Mouse (Mus musculus) forebrain, postnatal 0 days (tissue): Measurements from ENCODE around the gene Krtap4-16. TPM values are rescaled to one million over a fixed set of nuclear protein-coding genes. Genes with fewer than 3 reads are reported as not detected.
"Not testable (repeated sequence)": the region's sequence is repeated elsewhere in the genome, so short reads cannot be mapped to it uniquely, and the experiment has no call there.

Experiments
- ATAC-seq: fragments of 200-750 bp; cut with Nextera tagmentation; 2 replicates; pipeline ENCODE4 v1.8.0; 2017; ENCODE audit warnings: mild to moderate bottlenecking, moderate library complexity
- DNase-seq: peaks from one replicate; pipeline ENCODE4 v3.0.0-alpha.2; 2015
- H3K27ac ChIP-seq: fragments of 300-500 bp; sonication (generic); 2 replicates; pipeline ENCODE4 v1.5.1; 2014; ENCODE audit warnings: low read depth, mild to moderate bottlenecking, antibody characterized with exemption, low read length, moderate library complexity, mixed read lengths
- H3K27me3 ChIP-seq: fragments of 300-500 bp; sonication (generic); 2 replicates; pipeline ENCODE4 v1.6.1; 2014; ENCODE audit warnings: mild to moderate bottlenecking, low read length, mixed read lengths; ENCODE audit not compliant: insufficient read depth
- H3K36me3 ChIP-seq: fragments of 300-500 bp; sonication (generic); 2 replicates; pipeline ENCODE4 v1.6.1; 2014; ENCODE audit warnings: mild to moderate bottlenecking, moderate library complexity; ENCODE audit not compliant: insufficient read depth
- H3K4me1 ChIP-seq: fragments of 300-500 bp; sonication (generic); 2 replicates; pipeline ENCODE4 v1.6.1; 2014; ENCODE audit warnings: antibody characterized with exemption; ENCODE audit not compliant: insufficient read depth
- H3K4me2 ChIP-seq: fragments of 300-500 bp; sonication (generic); 2 replicates; pipeline ENCODE4 v1.6.1; 2014; ENCODE audit warnings: low read depth, mild to moderate bottlenecking, moderate library complexity
- H3K4me3 ChIP-seq: fragments of 300-500 bp; sonication (generic); 2 replicates; pipeline ENCODE4 v1.5.1; 2014; ENCODE audit warnings: low read depth, low read length, mixed read lengths
- H3K9ac ChIP-seq: fragments of 300-500 bp; sonication (generic); 2 replicates; pipeline ENCODE4 v1.6.1; 2014; ENCODE audit warnings: mild to moderate bottlenecking
- H3K9me3 ChIP-seq: fragments of 300-500 bp; sonication (generic); 2 replicates; pipeline ENCODE4 v1.6.1; 2016; ENCODE audit warnings: low read length
- CTCF ChIP-seq: sonication (generic); IDR thresholded peaks from 2 replicates; pipeline ENCODE4 v1.5.1; 2016; ENCODE audit warnings: antibody characterized with exemption, control low read depth, low read depth
- WGBS: fragments of 180-500 bp; shearing (Covaris S2); extraction: QIAGEN DNeasy Blood & Tissue Kit; methylation state at CpG from one replicate; pipeline ENCODE4 v1.1.7; 2014; 5-methylcytosine and 5-hydroxymethylcytosine counted together
- polyA plus RNA-seq: library from polyadenylated mRNA; unstranded; fragments of >200 nt; fragmentation: Nextera tagmentation; extraction: Ambion mirVana; gene quantifications from 2 replicates; pipeline ENCODE4 v1.2.1, GENCODE M21; 2015
- total RNA-seq: library from RNA; depleted of rRNA; stranded (reverse); fragments of >200 nt; gene quantifications from 2 replicates; pipeline ENCODE4 v1.2.3, GENCODE M21; 2014; rRNA removed

The Krtap4-16 gene
- total and polyA plus RNA-seq, 2 experiments from 2014 or later = not detected

DNA sequence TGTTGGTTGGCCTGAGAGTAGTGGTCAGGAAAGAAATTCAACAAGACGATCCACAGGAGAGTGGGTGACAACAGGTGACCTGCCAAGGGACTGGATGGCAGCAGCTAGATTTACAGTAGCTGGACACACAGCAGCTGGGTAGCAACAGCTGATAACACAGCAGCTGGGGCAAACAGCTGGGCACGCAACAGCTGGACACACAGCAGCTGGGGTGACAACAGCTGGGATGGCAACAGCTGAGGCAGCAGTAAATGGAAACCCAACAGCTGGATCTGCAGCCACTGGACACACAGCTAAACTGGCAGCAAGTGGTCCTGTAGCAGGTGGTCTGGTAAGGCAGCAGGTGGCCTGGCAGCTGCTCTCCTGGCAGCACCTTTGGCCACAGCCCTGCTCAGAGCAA lies 4.7 kb downstream of the Krtap4-16 start:
- H3K9ac ChIP-seq = no peak overlapping the region
- no peaks in the 10 kb centered on the region for H3K27me3 ChIP-seq
- no peaks in the 10 kb centered on the region for H3K4me1 ChIP-seq
- TF ChIP-seq CTCF = no peak
- WGBS = 98% methylated on average over 2 of the region's 2 CpGs
- H3K4me3 ChIP-seq = no peak overlapping the region
- H3K27ac ChIP-seq = no peak overlapping the region
- no peaks in the 10 kb centered on the region for H3K9me3 ChIP-seq
- ATAC-seq = no peak
- no peak for DNase-seq
- H3K4me2 ChIP-seq = no peak overlapping the region
- no peaks in the 10 kb centered on the region for H3K36me3 ChIP-seq

GRCm38 (mm10) chr11:99842185-99842584 lies 9.2 kb downstream of the Krtap4-16 start:
- Histone ChIP-seq H3K4me1 (no peaks in the 10 kb centered on the region), H3K4me3 (no peak overlapping the region), H3K9me3 (no peaks in the 10 kb centered on the region), H3K4me2 (no peak overlapping the region), H3K27ac (no peak overlapping the region), H3K9ac (no peak overlapping the region), H3K36me3 (no peaks in the 10 kb centered on the region), H3K27me3 (no peaks in the 10 kb centered on the region)
- TF ChIP-seq CTCF = no peak
- no peak for DNase-seq
- ATAC-seq = no peak
- WGBS = 25% methylated on average over 1 of the region's 1 CpGs

DNA sequence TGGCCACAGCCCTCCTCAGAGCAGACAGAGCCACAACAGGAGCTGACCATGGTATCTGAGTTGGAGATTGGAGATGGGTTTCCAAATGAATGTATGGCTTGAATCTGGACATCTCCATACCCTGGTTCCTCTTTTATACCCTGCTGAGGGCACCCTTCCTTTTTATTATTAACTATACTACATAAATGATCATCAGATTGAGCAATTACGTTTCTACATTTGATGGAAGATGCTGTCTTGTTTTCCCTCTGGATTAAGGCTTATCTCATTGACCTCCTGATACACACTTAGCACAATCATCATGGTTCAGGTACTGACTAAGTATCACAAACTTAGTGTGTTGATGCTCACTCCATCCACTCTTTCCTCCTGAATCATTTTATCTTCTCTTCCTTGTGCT lies 13.4 kb downstream of the Krtap4-16 start, which contains the start of gene 2300003K06Rik:
Gene 2300003K06Rik, minus strand, starts transcription at position 101 of the 400 bp plus-strand sequence.
- no peak within 1 kb of the TSS for H3K4me2 ChIP-seq
- H3K36me3 ChIP-seq = no peaks in the 10 kb centered on the region
- DNase-seq (no peak), ATAC-seq (no peak)
- no peak within 1 kb of the TSS for H3K4me3 ChIP-seq
- WGBS = 78% methylated on average over 1 of the region's 1 CpGs
- H3K9me3 ChIP-seq = no peaks in the 10 kb centered on the region
- H3K4me1 ChIP-seq = no peaks in the 10 kb centered on the region
- H3K27me3 ChIP-seq = no peaks in the 10 kb centered on the region
- TF ChIP-seq CTCF = no peak
- H3K9ac ChIP-seq = no peak within 1 kb of the TSS
- H3K27ac ChIP-seq = no peak within 1 kb of the TSS

- not testable (repeated sequence) for H3K27me3 ChIP-seq, H3K9me3 ChIP-seq, H3K4me1 ChIP-seq, H3K9ac ChIP-seq, ATAC-seq, H3K4me3 ChIP-seq, H3K27ac ChIP-seq, H3K36me3 ChIP-seq, DNase-seq, H3K4me2 ChIP-seq
- WGBS = 83% methylated on average over 2 of the region's 2 CpGs
Observed at GRCm38 (mm10) chr11:99815566-99815965, 35.8 kb downstream of the Krtap4-16 start, which contains the start of gene Gm11564. Gene Gm11564 (minus strand): TSS chr11:99815666.

- not testable (repeated sequence) for H3K4me1 ChIP-seq, H3K27ac ChIP-seq, H3K4me2 ChIP-seq, H3K4me3 ChIP-seq, DNase-seq, H3K9me3 ChIP-seq, H3K9ac ChIP-seq, H3K36me3 ChIP-seq, ATAC-seq, H3K27me3 ChIP-seq
Observed at GRCm38 (mm10) chr11:99809792-99810191, 41.6 kb downstream of the Krtap4-16 start, which contains the start of gene Krtap4-13. Gene Krtap4-13 (minus strand): TSS chr11:99809892.

- H3K27ac ChIP-seq, H3K9ac ChIP-seq, H3K9me3 ChIP-seq, DNase-seq, H3K36me3 ChIP-seq, H3K4me3 ChIP-seq, H3K4me1 ChIP-seq, H3K4me2 ChIP-seq, H3K27me3 ChIP-seq, ATAC-seq: not testable (repeated sequence)
- no CpG with 5 or more reads among the region's 1 CpGs for WGBS
Observed at GRCm38 (mm10) chr11:99804346-99804745, 47.1 kb downstream of the Krtap4-16 start, which contains the start of gene Gm11554. Gene Gm11554 (minus strand): TSS chr11:99804446.

Other genes with a start within 250 kb of the Krtap4-16 start
Only the 30 nearest of the 38 such genes appear.
- not detected in 2 replicates for gene Krtap4-7, start 207.5 kb downstream of the Krtap4-16 start, total RNA-seq
- not detected in 2 replicates for gene Krtap4-7, start 207.5 kb downstream of the Krtap4-16 start, polyA plus RNA-seq
- gene Gm11555, start 201.4 kb downstream of the Krtap4-16 start, total RNA-seq = not detected in 2 replicates
- not detected in 2 replicates for gene Gm11555, start 201.4 kb downstream of the Krtap4-16 start, polyA plus RNA-seq
- gene Gm11563, start 192.6 kb downstream of the Krtap4-16 start, total RNA-seq = not detected in 2 replicates
- gene Gm11563, start 192.6 kb downstream of the Krtap4-16 start, polyA plus RNA-seq = not detected in 2 replicates
- gene Krtap4-6, start 185.6 kb downstream of the Krtap4-16 start, total RNA-seq = not detected in 2 replicates
- not detected in 2 replicates for gene Krtap4-6, start 185.6 kb downstream of the Krtap4-16 start, polyA plus RNA-seq
- gene Gm14190, start 160.9 kb downstream of the Krtap4-16 start, total RNA-seq = not detected in 2 replicates
- not detected in 2 replicates for gene Gm14190, start 160.9 kb downstream of the Krtap4-16 start, polyA plus RNA-seq
- gene Gm14180, start 117.3 kb downstream of the Krtap4-16 start, total RNA-seq = not detected in 2 replicates
- gene Gm14180, start 117.3 kb downstream of the Krtap4-16 start, polyA plus RNA-seq = not detected in 2 replicates
- gene Gm11595, start 78.7 kb downstream of the Krtap4-16 start, total RNA-seq = not detected in 2 replicates
- gene Gm11595, start 78.7 kb downstream of the Krtap4-16 start, polyA plus RNA-seq = not detected in 2 replicates
- gene Krtap4-8, start 70.9 kb downstream of the Krtap4-16 start, total RNA-seq = not detected in 2 replicates
- not detected in 2 replicates for gene Krtap4-8, start 70.9 kb downstream of the Krtap4-16 start, polyA plus RNA-seq
- gene Krtap4-9, start 66.4 kb downstream of the Krtap4-16 start, total RNA-seq = not detected in 2 replicates
- gene Krtap4-9, start 66.4 kb downstream of the Krtap4-16 start, polyA plus RNA-seq = not detected in 2 replicates
- gene Gm11596, start 58.1 kb downstream of the Krtap4-16 start, total RNA-seq = not detected in 2 replicates
- not detected in 2 replicates for gene Gm11596, start 58.1 kb downstream of the Krtap4-16 start, polyA plus RNA-seq
- gene Gm11569, start 52.7 kb downstream of the Krtap4-16 start, total RNA-seq = not detected in 2 replicates
- not detected in 2 replicates for gene Gm11569, start 52.7 kb downstream of the Krtap4-16 start, polyA plus RNA-seq
- gene Gm11554, start 47.2 kb downstream of the Krtap4-16 start, total RNA-seq = not detected in 2 replicates
- not detected in 2 replicates for gene Gm11554, start 47.2 kb downstream of the Krtap4-16 start, polyA plus RNA-seq
- gene Krtap4-13, start 41.7 kb downstream of the Krtap4-16 start, total RNA-seq = 0.33 TPM in 1 of 2 replicates, not detected in the other
- not detected in 2 replicates for gene Krtap4-13, start 41.7 kb downstream of the Krtap4-16 start, polyA plus RNA-seq
- gene Gm11564, start 35.9 kb downstream of the Krtap4-16 start, total RNA-seq = not detected in 2 replicates
- not detected in 2 replicates for gene Gm11564, start 35.9 kb downstream of the Krtap4-16 start, polyA plus RNA-seq
- gene 2300003K06Rik, start 13.5 kb downstream of the Krtap4-16 start, total RNA-seq = not detected in 2 replicates
- gene 2300003K06Rik, start 13.5 kb downstream of the Krtap4-16 start, polyA plus RNA-seq = not detected in 2 replicates
- gene Gm11568, start 6.3 kb upstream of the Krtap4-16 start, total RNA-seq = not detected in 2 replicates
- gene Gm11568, start 6.3 kb upstream of the Krtap4-16 start, polyA plus RNA-seq = not detected in 2 replicates
- not detected in 2 replicates for gene Gm11559, start 12.9 kb upstream of the Krtap4-16 start, total RNA-seq
- not detected in 2 replicates for gene Gm11559, start 12.9 kb upstream of the Krtap4-16 start, polyA plus RNA-seq
- not detected in 2 replicates for gene Krtap9-1, start 21.8 kb upstream of the Krtap4-16 start, total RNA-seq
- gene Krtap9-1, start 21.8 kb upstream of the Krtap4-16 start, polyA plus RNA-seq = not detected in 2 replicates
- gene Gm11567, start 27.6 kb upstream of the Krtap4-16 start, total RNA-seq = not detected in 2 replicates
- not detected in 2 replicates for gene Gm11567, start 27.6 kb upstream of the Krtap4-16 start, polyA plus RNA-seq
- gene Krtap31-1, start 56.3 kb upstream of the Krtap4-16 start, total RNA-seq = not detected in 2 replicates
- not detected in 2 replicates for gene Krtap31-1, start 56.3 kb upstream of the Krtap4-16 start, polyA plus RNA-seq
- gene Gm11565, start 63.1 kb upstream of the Krtap4-16 start, total RNA-seq = not detected in 2 replicates
- gene Gm11565, start 63.1 kb upstream of the Krtap4-16 start, polyA plus RNA-seq = not detected in 2 replicates
- gene Krtap31-2, start 84.7 kb upstream of the Krtap4-16 start, total RNA-seq = not detected in 2 replicates
- gene Krtap31-2, start 84.7 kb upstream of the Krtap4-16 start, polyA plus RNA-seq = not detected in 2 replicates
- not detected in 2 replicates for gene Krtap9-5, start 96.9 kb upstream of the Krtap4-16 start, total RNA-seq
- gene Krtap9-5, start 96.9 kb upstream of the Krtap4-16 start, polyA plus RNA-seq = not detected in 2 replicates
- not detected in 2 replicates for gene Krtap29-1, start 127.4 kb upstream of the Krtap4-16 start, total RNA-seq
- gene Krtap29-1, start 127.4 kb upstream of the Krtap4-16 start, polyA plus RNA-seq = not detected in 2 replicates
- gene Krtap16-1, start 135.0 kb upstream of the Krtap4-16 start, total RNA-seq = not detected in 2 replicates
- not detected in 2 replicates for gene Krtap16-1, start 135.0 kb upstream of the Krtap4-16 start, polyA plus RNA-seq
- gene Krtap17-1, start 142.4 kb upstream of the Krtap4-16 start, total RNA-seq = not detected in 2 replicates
- 0.26 and 0.98 TPM in 2 replicates for gene Krtap17-1, start 142.4 kb upstream of the Krtap4-16 start, polyA plus RNA-seq
- 0.15 TPM in 1 of 2 replicates, not detected in the other for gene Krt33a, start 164.6 kb upstream of the Krtap4-16 start, total RNA-seq
- gene Krt33a, start 164.6 kb upstream of the Krtap4-16 start, polyA plus RNA-seq = not detected in 2 replicates
- gene Krt33b, start 178.3 kb upstream of the Krtap4-16 start, total RNA-seq = not detected in 2 replicates
- not detected in 2 replicates for gene Krt33b, start 178.3 kb upstream of the Krtap4-16 start, polyA plus RNA-seq
- not detected in 2 replicates for gene Krt34, start 189.9 kb upstream of the Krtap4-16 start, total RNA-seq
- gene Krt34, start 189.9 kb upstream of the Krtap4-16 start, polyA plus RNA-seq = 0.10 TPM in 1 of 2 replicates, not detected in the other
- gene Krt31, start 198.9 kb upstream of the Krtap4-16 start, total RNA-seq = not detected in 2 replicates
- gene Krt31, start 198.9 kb upstream of the Krtap4-16 start, polyA plus RNA-seq = not detected in 2 replicates